Mouse (Mus musculus): Measurements from ENCODE around the gene Sqstm1. TPM values are rescaled to one million over a fixed set of nuclear protein-coding genes. Genes with fewer than 3 reads are reported as not detected.

The Sqstm1 gene
- total and polyA plus RNA-seq, 3 experiments = 202 to 579 (median 456) TPM

GRCm38 (mm10) chr11:50151374-50151773 is 59.3 kb downstream of the Sqstm1 start:
- Histone ChIP-seq H3K4me1 (ENCODE audit: control insufficient read depth in 1 of 2, insufficient read depth in 2 of 2) (no peaks in the 10 kb centered on the region), H3K27me3 (replicated peaks) (no peaks in the 10 kb centered on the region), H3K4me2 (ENCODE audit: insufficient read depth, low read depth, poor library complexity, severe bottlenecking) (no peak overlapping the region), H3K79me2 (replicated peaks; ENCODE audit: control insufficient read depth, extremely low read depth, insufficient read depth, poor library complexity, severe bottlenecking) (no peaks in the 10 kb centered on the region), H3K4me3 (replicated peaks in 1 of 3; ENCODE audit: low read depth in 2 of 3, low read length in 2 of 3, poor library complexity in 1 of 3) (no peak overlapping the region), H3K9ac (ENCODE audit: insufficient read depth, low read depth) (no peak overlapping the region), H3K36me3 (replicated peaks in 1 of 2; ENCODE audit: control insufficient read depth in 1 of 2, insufficient read depth in 1 of 2, low read length in 1 of 2) (peaks cover 81 to 93% of the 10 kb centered on the region in 2 experiments), H3K27ac (ENCODE audit: insufficient read depth, low read depth) (no peak overlapping the region), H3K9me3 (replicated peaks; ENCODE audit: low read length) (no peaks in the 10 kb centered on the region)
- TF ChIP-seq E2F4 (IDR thresholded peaks at IDR 0.05; ENCODE audit: insufficient replicate concordance, low read depth, low read length) = no peak
- no peak for TF ChIP-seq IRF4 (IDR thresholded peaks at IDR 0.05; ENCODE audit: low read depth, low read length)
- dilution Hi-C loops (cut with MboI; ENCODE audit: extremely low pct_ligation_motif_present, extremely low pct_unique_long_range_greater_than_20kb, low sequenced_read_pairs) (no loop called here), in situ Hi-C loops (cut with MboI; ENCODE audit: low pct_ligation_motif_present, low pct_unique_long_range_greater_than_20kb, low sequenced_read_pairs) (no loop called here)
- no peak for DNase-seq (ENCODE audit: extremely low read depth)

GRCm38 (mm10) chr11:50149603-50150150 is 61.0 kb downstream of the Sqstm1 start:
- in situ Hi-C loops (cut with MboI; ENCODE audit: low pct_ligation_motif_present, low pct_unique_long_range_greater_than_20kb, low sequenced_read_pairs) = no loop called here
- TF ChIP-seq ELF1 (IDR thresholded peaks at IDR 0.05; ENCODE audit: low read depth, low read length) (no peak), CTCF (conservative IDR thresholded peaks at IDR 0.05 in 1 of 2, IDR thresholded peaks at IDR 0.05 in 1 of 2; ENCODE audit: low read depth in 2 of 2, low read length in 2 of 2) (no peak), MEF2A (IDR thresholded peaks at IDR 0.05; ENCODE audit: borderline replicate concordance, low read depth, low read length) (no peak), HCFC1 (IDR thresholded peaks at IDR 0.05; ENCODE audit: low read depth, low read length) (no peak), BHLHE40 (IDR thresholded peaks at IDR 0.05; ENCODE audit: low read depth, low read length) (no peak), RCOR1 (conservative IDR thresholded peaks at IDR 0.05; ENCODE audit: low read depth, low read length) (no peak), SMC3 (IDR thresholded peaks at IDR 0.05; ENCODE audit: low read depth, low read length) (no peak), MAX (IDR thresholded peaks at IDR 0.05; ENCODE audit: low read length) (no peak), EP300 (IDR thresholded peaks at IDR 0.05; ENCODE audit: low read length) (no peak), TCF12 (IDR thresholded peaks at IDR 0.05; ENCODE audit: low read depth, low read length) (no peak), TBP (conservative IDR thresholded peaks at IDR 0.05; ENCODE audit: low read depth, low read length) (no peak), MXI1 (IDR thresholded peaks at IDR 0.05; ENCODE audit: low read depth, low read length) (no peak), ETS1 (conservative IDR thresholded peaks at IDR 0.05; ENCODE audit: low read depth, low read length) (no peak)
- H3K27me3 ChIP-seq (replicated peaks) = no peaks in the 10 kb centered on the region

More at GRCm38 (mm10) chr11:50149603-50150150, 61.0 kb downstream of the Sqstm1 start:
- peaks cover 84 to 96% of the 10 kb centered on the region in 2 experiments for H3K36me3 ChIP-seq (replicated peaks in 1 of 2; ENCODE audit: control insufficient read depth in 1 of 2, insufficient read depth in 1 of 2, low read length in 1 of 2)
- H3K4me2 ChIP-seq (ENCODE audit: insufficient read depth, low read depth, poor library complexity, severe bottlenecking) = no peak overlapping the region
- no peak overlapping the region for H3K4me3 ChIP-seq (replicated peaks in 1 of 3; ENCODE audit: low read depth in 2 of 3, low read length in 2 of 3, poor library complexity in 1 of 3)
- no peaks in the 10 kb centered on the region for H3K79me2 ChIP-seq (replicated peaks; ENCODE audit: control insufficient read depth, extremely low read depth, insufficient read depth, poor library complexity, severe bottlenecking)
- no peak overlapping the region for H3K9ac ChIP-seq (ENCODE audit: insufficient read depth, low read depth)
- H3K4me1 ChIP-seq (ENCODE audit: control insufficient read depth in 1 of 2, insufficient read depth in 2 of 2) = no peaks in the 10 kb centered on the region
- H3K9me3 ChIP-seq (replicated peaks; ENCODE audit: low read length) = no peaks in the 10 kb centered on the region
- H3K27ac ChIP-seq (ENCODE audit: insufficient read depth, low read depth) = no peak overlapping the region
- no peak for DNase-seq (ENCODE audit: extremely low read depth)
- dilution Hi-C loops (cut with MboI; ENCODE audit: extremely low pct_ligation_motif_present, extremely low pct_unique_long_range_greater_than_20kb, low sequenced_read_pairs) = no loop called here

Other genes with a start within 250 kb of the Sqstm1 start
- gene Rnf130, start 185.5 kb downstream of the Sqstm1 start, total RNA-seq (2012; rRNA removed) = not detected in 2 replicates
- not detected in 2 replicates for gene Rnf130, start 185.5 kb downstream of the Sqstm1 start, total RNA-seq (2014; rRNA removed)
- not detected in 2 replicates for gene Rnf130, start 185.5 kb downstream of the Sqstm1 start, polyA plus RNA-seq (2012; ENCODE audit: insufficient read length, low read depth)
- 23.1 and 27.9 TPM in 2 replicates for gene Tbc1d9b, start 79.4 kb downstream of the Sqstm1 start, total RNA-seq (2012; rRNA removed)
- 12.8 and 14.1 TPM in 2 replicates for gene Tbc1d9b, start 79.4 kb downstream of the Sqstm1 start, total RNA-seq (2014; rRNA removed)
- gene Tbc1d9b, start 79.4 kb downstream of the Sqstm1 start, polyA plus RNA-seq (2012; ENCODE audit: insufficient read length, low read depth) = 26.7 and 28.6 TPM in 2 replicates
- 30.4 and 36.7 TPM in 2 replicates for gene Mrnip, start 36.4 kb downstream of the Sqstm1 start, total RNA-seq (2012; rRNA removed)
- 26.7 and 29.7 TPM in 2 replicates for gene Mrnip, start 36.4 kb downstream of the Sqstm1 start, total RNA-seq (2014; rRNA removed)
- gene Mrnip, start 36.4 kb downstream of the Sqstm1 start, polyA plus RNA-seq (2012; ENCODE audit: insufficient read length, low read depth) = 22.5 and 22.8 TPM in 2 replicates
- gene Mgat4b, start 63 bp upstream of the Sqstm1 start, total RNA-seq (2012; rRNA removed) = 12.8 and 16.2 TPM in 2 replicates
- 4.2 and 4.6 TPM in 2 replicates for gene Mgat4b, start 63 bp upstream of the Sqstm1 start, total RNA-seq (2014; rRNA removed)
- 27.2 and 27.4 TPM in 2 replicates for gene Mgat4b, start 63 bp upstream of the Sqstm1 start, polyA plus RNA-seq (2012; ENCODE audit: insufficient read length, low read depth)
- 1.1 and 1.4 TPM in 2 replicates for gene Ltc4s, start 27.8 kb upstream of the Sqstm1 start, total RNA-seq (2012; rRNA removed)
- 0.47 TPM in 1 of 2 replicates, not detected in the other for gene Ltc4s, start 27.8 kb upstream of the Sqstm1 start, total RNA-seq (2014; rRNA removed)
- 2.0 and 3.1 TPM in 2 replicates for gene Ltc4s, start 27.8 kb upstream of the Sqstm1 start, polyA plus RNA-seq (2012; ENCODE audit: insufficient read length, low read depth)
- 4.3 and 5.4 TPM in 2 replicates for gene Maml1, start 81.5 kb upstream of the Sqstm1 start, total RNA-seq (2012; rRNA removed)
- gene Maml1, start 81.5 kb upstream of the Sqstm1 start, total RNA-seq (2014; rRNA removed) = 1.3 and 2.2 TPM in 2 replicates
- gene Maml1, start 81.5 kb upstream of the Sqstm1 start, polyA plus RNA-seq (2012; ENCODE audit: insufficient read length, low read depth) = 8.4 and 9.7 TPM in 2 replicates
- 575 and 628 TPM in 2 replicates for gene Canx, start 114.8 kb upstream of the Sqstm1 start, total RNA-seq (2012; rRNA removed)
- 627 and 662 TPM in 2 replicates for gene Canx, start 114.8 kb upstream of the Sqstm1 start, total RNA-seq (2014; rRNA removed)
- 607 and 650 TPM in 2 replicates for gene Canx, start 114.8 kb upstream of the Sqstm1 start, polyA plus RNA-seq (2012; ENCODE audit: insufficient read length, low read depth)
- not detected in 2 replicates for gene Cby3, start 143.6 kb upstream of the Sqstm1 start, total RNA-seq (2012; rRNA removed)
- not detected in 2 replicates for gene Cby3, start 143.6 kb upstream of the Sqstm1 start, total RNA-seq (2014; rRNA removed)
- not detected in 2 replicates for gene Cby3, start 143.6 kb upstream of the Sqstm1 start, polyA plus RNA-seq (2012; ENCODE audit: insufficient read length, low read depth)
- 239 and 320 TPM in 2 replicates for gene Hnrnph1, start 166.2 kb upstream of the Sqstm1 start, total RNA-seq (2012; rRNA removed)
- gene Hnrnph1, start 166.2 kb upstream of the Sqstm1 start, total RNA-seq (2014; rRNA removed) = 428 and 524 TPM in 2 replicates
- 829 and 841 TPM in 2 replicates for gene Hnrnph1, start 166.2 kb upstream of the Sqstm1 start, polyA plus RNA-seq (2012; ENCODE audit: insufficient read length, low read depth)
- gene Rufy1, start 220.3 kb upstream of the Sqstm1 start, total RNA-seq (2012; rRNA removed) = 11.0 and 15.8 TPM in 2 replicates
- gene Rufy1, start 220.3 kb upstream of the Sqstm1 start, total RNA-seq (2014; rRNA removed) = 17.8 and 18.0 TPM in 2 replicates
- 21.3 and 24.5 TPM in 2 replicates for gene Rufy1, start 220.3 kb upstream of the Sqstm1 start, polyA plus RNA-seq (2012; ENCODE audit: insufficient read length, low read depth)